Mouse (Mus musculus) B cell, adult 2 months (primary cell): Measurements from ENCODE around the gene Tnfrsf1a.
"Not testable (repeated sequence)": the region's sequence is repeated elsewhere in the genome, so short reads cannot be mapped to it uniquely, and the experiment has no call there.

Experiments used
- DNase-seq, 2 experiments: peaks; one replicate each; pipeline ENCODE4 v3.0.0; 2022

Gene Tnfrsf1a

DNA sequence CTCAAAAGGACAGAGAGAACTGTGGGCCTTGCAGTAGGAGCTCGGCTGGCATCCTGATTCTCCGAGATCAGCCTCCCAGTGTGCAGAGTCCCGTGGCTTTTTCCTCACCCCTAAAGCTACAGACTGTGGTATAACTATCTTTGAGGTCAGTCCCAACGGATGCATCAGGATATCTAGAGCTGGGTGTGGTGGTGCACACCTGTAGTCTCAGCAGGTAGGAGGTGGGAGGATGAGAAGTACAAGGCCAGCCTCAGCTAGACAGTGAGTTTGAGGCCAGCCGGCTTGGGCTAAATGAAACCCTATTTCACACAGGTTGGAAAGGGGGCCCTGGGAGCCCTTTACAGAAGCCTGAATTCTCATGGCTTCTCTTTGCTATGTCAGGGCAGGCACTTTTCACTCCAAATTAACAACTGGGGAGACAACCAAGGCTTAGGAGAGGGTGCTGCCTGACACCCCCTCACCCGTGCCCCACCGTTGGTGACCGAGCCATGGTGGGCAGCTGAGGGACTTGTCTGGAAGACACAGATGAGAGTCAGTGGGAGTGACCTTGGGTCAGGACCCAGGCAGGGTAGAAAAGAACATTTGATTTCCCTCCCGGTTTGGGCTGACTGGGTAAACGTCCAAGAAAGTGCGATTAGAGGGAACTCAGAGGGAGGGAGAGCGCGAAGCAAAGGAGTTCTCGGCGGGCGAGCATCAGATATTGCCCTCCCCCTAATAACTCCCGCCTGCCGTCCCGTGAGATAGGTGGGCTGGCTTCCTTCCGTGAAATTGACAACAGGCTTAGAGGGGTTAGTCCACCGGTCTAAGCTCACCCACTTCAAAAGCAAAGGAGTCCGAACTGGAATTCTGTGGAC is at the start of gene Tnfrsf1a:
Gene Tnfrsf1a (plus strand): TSS at position 642 of the 854 bp plus-strand sequence.
- DNase-seq, result no peak

GRCm38 (mm10) chr6:125300982-125301381 is 48.2 kb upstream of the Tnfrsf1a start:
- DNase-seq, result no peak

DNA sequence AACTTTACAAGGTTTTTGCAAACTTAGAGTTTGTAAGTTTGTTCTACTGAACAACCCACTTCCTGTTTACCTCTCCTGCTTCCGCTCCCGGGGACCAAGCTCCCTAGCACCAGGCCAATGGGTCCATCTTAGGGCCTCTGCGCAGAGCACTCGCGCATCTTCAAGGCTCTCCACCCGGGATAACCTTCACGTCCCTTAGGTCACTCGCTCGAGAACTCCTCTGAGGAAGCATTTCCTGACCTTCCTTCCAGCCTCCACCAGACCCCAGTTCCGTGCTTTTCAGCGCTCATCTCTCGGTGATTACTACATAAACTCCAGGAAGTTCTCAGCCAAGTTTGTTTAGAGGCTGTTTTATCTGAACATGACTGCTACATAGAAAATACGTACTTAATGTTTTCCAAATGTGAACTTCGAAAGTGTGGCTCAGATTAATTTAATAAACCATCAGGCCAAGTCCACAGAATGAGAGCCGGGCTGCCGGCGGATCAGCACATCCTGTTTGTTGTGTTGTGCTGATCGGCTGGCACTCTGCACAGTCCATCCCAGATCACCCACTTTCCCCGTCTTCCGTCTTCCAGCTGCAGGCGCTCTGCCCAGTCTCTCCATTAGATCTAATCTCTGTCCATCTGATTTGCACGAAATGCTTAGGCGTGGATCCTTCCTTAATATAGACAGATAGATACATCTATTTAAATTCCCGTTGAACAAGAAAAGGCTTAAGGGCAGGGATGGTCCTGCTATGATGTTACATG is 46.8 kb upstream of the Tnfrsf1a start:
- no peak for DNase-seq

- DNase-seq, result no peak
These were observed 45.9 kb upstream of the Tnfrsf1a start for GRCm38 (mm10) chr6:125303242-125303641.

DNA sequence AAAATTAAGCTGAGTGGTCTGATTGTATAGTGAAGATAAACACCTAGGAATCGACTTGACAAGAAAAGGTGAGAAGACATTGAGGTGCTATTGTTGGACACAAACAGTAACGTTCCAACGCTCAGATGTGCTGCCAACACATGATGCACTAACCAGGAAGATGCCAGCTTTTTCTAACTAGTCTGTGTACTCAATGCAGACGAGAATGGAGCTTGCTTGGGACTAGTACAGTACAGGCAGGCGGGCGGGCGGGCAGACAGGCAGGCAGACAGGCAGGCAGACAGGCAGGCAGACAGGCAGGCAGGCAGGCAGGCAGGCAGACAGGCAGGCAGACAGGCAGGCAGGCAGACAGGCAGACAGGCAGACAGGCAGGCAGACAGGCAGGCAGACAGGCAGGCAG is 44.8 kb upstream of the Tnfrsf1a start:
- DNase-seq, result not testable (repeated sequence)

- no peak for DNase-seq
These were observed 43.7 kb upstream of the Tnfrsf1a start for GRCm38 (mm10) chr6:125305465-125305864.

GRCm38 (mm10) chr6:125307091-125307490 is 42.1 kb upstream of the Tnfrsf1a start:
- DNase-seq, result no peak

- DNase-seq, result no peak
These were observed 40.2 kb upstream of the Tnfrsf1a start for GRCm38 (mm10) chr6:125308921-125309320.

- no peak for DNase-seq
These were observed 39.8 kb upstream of the Tnfrsf1a start for GRCm38 (mm10) chr6:125309406-125309805.

DNA sequence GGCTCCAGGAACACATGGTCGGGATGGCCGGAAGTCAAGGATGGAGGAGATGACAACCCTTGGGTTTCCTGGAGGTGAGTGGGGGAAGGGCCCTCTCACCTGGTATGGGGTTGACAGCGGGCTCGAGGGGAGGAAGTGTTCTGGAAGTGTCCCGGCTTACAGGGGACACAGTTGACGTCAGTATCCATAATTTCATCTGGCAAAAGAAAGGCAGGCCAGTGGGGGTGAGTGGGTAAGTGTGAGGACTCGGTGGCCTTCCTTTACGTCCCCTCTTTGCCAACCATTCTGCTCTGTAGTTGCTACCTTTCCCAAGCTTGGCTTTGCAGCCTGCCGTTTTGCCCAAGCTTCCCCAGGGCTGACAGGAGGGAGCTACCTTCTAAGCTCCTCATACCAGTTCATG is 37.0 kb upstream of the Tnfrsf1a start:
- no peak for DNase-seq

GRCm38 (mm10) chr6:125312581-125313355 is 36.4 kb upstream of the Tnfrsf1a start:
- DNase-seq, result no peak

GRCm38 (mm10) chr6:125313546-125314230 is 35.5 kb upstream of the Tnfrsf1a start, which contains the start of gene Ltbr:
Ltbr (minus strand) TSS chr6:125313885.
- peak; percentile 30 to 31 for DNase-seq

GRCm38 (mm10) chr6:125314231-125314563 is 35.0 kb upstream of the Tnfrsf1a start:
- DNase-seq, result no peak

DNA sequence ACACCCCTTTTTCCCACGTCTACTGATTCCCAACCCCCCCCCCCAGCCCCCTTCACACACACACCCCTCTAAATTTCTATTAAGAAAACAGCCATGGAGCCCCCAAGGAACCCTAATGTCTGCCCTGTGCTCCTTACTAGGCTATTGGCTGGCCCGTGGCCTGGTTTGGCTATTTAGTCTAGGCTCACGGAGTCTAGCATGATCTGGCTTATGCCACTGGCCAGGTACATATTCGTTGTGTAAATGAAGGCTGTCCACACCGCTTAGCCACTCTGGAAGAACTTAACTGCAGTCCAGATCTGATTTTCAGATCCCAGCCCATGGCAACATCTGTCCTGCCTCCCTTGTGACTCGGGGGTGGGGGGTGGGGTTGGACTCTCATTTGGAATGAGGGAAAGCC is 34.4 kb upstream of the Tnfrsf1a start:
- no peak for DNase-seq

- no peak for DNase-seq
These were observed 32.1 kb upstream of the Tnfrsf1a start for GRCm38 (mm10) chr6:125317077-125317476.

DNA sequence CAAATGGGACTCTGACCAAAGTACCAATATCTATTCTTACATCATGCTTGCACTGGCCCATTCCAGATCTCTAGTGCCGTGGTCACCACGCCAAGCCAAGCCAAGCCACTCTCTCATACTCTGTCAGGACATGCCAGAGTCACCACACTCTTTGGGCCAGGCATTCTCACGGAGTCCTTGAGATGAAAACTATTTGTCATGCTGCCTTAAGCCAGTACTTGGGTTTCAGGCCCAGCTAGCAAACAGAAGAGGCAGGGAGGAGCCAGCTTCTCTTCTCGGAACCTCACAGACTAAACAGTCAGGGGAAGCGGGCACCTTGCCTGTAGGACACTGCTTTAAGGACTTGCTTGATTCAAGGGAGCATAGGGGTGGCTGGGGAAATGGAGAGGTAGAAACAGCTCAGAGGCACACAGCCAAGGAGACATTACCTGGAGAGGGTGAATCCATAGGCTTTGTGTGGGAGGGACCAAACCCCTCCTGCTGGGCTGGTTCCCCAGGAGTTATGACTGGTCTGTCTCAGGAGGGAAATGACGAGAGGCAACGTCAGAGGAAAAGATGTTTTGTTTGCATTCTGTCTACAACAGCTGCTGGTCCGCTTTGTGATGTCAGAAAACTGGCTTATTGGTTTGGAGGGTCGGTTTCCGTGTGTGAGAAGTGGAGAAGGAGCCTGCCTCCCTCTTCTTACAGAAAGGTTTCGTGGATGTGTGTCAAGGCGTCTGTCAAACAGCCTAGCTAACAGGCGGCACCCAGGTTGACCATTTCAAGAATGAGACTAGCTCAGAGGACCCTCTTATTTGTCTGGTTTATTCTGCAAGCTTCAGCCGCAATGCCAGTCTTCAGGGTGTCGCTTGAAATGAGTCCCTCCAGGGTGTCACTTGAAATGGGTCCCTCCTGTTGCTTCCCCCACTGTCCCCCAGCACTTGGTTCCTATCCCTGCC is 29.9 kb upstream of the Tnfrsf1a start:
- no peak for DNase-seq

GRCm38 (mm10) chr6:125319919-125320296 is 29.3 kb upstream of the Tnfrsf1a start:
- DNase-seq, result no peak

DNA sequence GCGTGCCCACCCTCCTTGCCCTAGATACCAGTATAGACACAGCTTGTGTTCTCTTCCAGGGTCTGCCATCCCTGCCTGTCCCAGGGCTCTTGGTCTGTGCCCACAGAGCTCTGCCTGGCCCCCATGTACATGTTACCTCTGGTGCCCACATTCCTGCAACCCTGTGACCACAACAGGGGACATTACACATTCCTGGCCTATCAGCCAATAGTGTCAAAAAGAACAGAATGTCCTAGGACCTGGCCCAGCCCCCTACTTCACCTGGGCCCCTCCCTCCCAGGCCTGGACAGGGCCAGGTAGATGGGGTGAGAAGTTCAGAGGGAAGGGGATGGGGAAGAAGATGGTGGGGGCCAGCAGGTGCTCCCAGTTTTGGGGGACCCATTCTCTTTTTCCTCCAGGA is 28.8 kb upstream of the Tnfrsf1a start, which contains the start of gene Scnn1a:
Gene Scnn1a (plus strand): TSS at position 337 of the 400 bp plus-strand sequence.
- DNase-seq, result no peak

GRCm38 (mm10) chr6:125321114-125321855 is 27.9 kb upstream of the Tnfrsf1a start:
- no peak for DNase-seq

DNA sequence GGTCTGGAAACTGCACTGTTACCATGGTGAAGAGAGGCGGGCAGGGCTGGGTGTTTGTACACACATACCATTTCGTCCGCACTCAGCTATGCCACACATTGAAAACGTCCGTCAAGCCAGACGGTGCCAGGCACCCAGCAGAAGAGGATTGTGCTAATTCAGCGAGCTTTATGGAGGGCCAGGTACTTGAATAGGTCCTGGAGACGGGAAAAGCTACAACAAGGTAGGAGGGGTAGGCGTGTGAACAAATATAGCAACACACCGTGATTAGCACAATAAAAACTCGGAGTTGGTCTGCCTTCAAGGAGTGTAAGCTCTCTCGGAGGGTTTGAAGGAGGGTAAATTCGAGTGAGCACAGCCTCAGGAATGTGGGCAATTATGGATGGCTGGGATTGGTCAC is 26.4 kb upstream of the Tnfrsf1a start:
- no peak for DNase-seq

- no peak for DNase-seq
These were observed 25.6 kb upstream of the Tnfrsf1a start for GRCm38 (mm10) chr6:125323547-125323946.
